Mouse (Mus musculus): ENCODE results near the gene Capn1.

GRCm38 (mm10) chr19:6040002-6040401 is 24.3 kb upstream of the Capn1 start:
- TF ChIP-seq MXI1 (IDR thresholded peaks at IDR 0.05; ENCODE audit: low read depth, low read length) (no peak), MEF2A (IDR thresholded peaks at IDR 0.05; ENCODE audit: extremely low read depth, insufficient replicate concordance, low read depth, low read length, poor library complexity, severe bottlenecking) (no peak), JUND (IDR thresholded peaks at IDR 0.05; ENCODE audit: low read depth, low read length) (no peak), POLR2A (IDR thresholded peaks at IDR 0.05; ENCODE audit: control insufficient read depth in 1 of 2, insufficient read depth in 1 of 2, low read depth in 1 of 2, low read length in 2 of 2, poor library complexity in 1 of 2) (no peak), CTCF (IDR thresholded peaks at IDR 0.05 in 2 of 3, conservative IDR thresholded peaks at IDR 0.05 in 1 of 3; ENCODE audit: control insufficient read depth in 1 of 3, insufficient read depth in 1 of 3, low read depth in 2 of 3, low read length in 3 of 3, poor library complexity in 1 of 3, severe bottlenecking in 1 of 3) (peak in 2 of 3 experiments; percentile 9 to 38; a peak in 2 of 6 replicates), GABPA (IDR thresholded peaks at IDR 0.05; ENCODE audit: low read depth, low read length) (no peak), EP300 (IDR thresholded peaks at IDR 0.05; ENCODE audit: low read depth in 1 of 2, low read length in 2 of 2) (no peak), CHD1 (IDR thresholded peaks at IDR 0.05; ENCODE audit: low read depth, low read length) (no peak), NRF1 (IDR thresholded peaks at IDR 0.05; ENCODE audit: insufficient read depth, low read depth, low read length, poor library complexity, severe bottlenecking) (no peak), POLR2AphosphoS2 (IDR thresholded peaks at IDR 0.05; ENCODE audit: low read length) (no peak), SIN3A (IDR thresholded peaks at IDR 0.05; ENCODE audit: low read length) (no peak), UBTF (IDR thresholded peaks at IDR 0.05; ENCODE audit: borderline replicate concordance, insufficient read depth, low read depth, low read length) (no peak)

All from MEL (cell line).